Mouse (Mus musculus) midbrain, embryonic 14.5 days (tissue): ENCODE measurements around the gene 2010111I01Rik. TPM values are rescaled to one million over a fixed set of nuclear protein-coding genes. Genes with fewer than 3 reads are reported as not detected.

Source experiments
- ATAC-seq: fragments of 200-750 bp; cut with Nextera tagmentation; 2 replicates; pipeline ENCODE4 v1.8.0; 2017; ENCODE audit warnings: moderate number of reproducible peaks, moderate library complexity; ENCODE audit not compliant: low FRiP score, low TSS enrichment
- DNase-seq: peaks from one replicate; pipeline ENCODE4 v3.0.0-alpha.2; 2015
- H3K27ac ChIP-seq: fragments of 300-500 bp; sonication (generic); replicated peaks from 2 replicates; pipeline ENCODE4 v1.5.1; 2014; ENCODE audit warnings: mild to moderate bottlenecking, low read depth, low read length, moderate library complexity
- H3K27me3 ChIP-seq: fragments of 300-500 bp; sonication (generic); 2 replicates; pipeline ENCODE4 v1.6.1; 2014; ENCODE audit warnings: low read length, control low read depth, mixed read lengths; ENCODE audit not compliant: control insufficient read depth, insufficient read depth
- H3K36me3 ChIP-seq: fragments of 300-500 bp; sonication (generic); 2 replicates; pipeline ENCODE4 v1.6.1; 2014; ENCODE audit warnings: low read length, control low read depth; ENCODE audit not compliant: control insufficient read depth, insufficient read depth
- H3K4me1 ChIP-seq: fragments of 300-500 bp; sonication (generic); 2 replicates; pipeline ENCODE4 v1.6.1; 2014; ENCODE audit warnings: mild to moderate bottlenecking, antibody characterized with exemption, low read length, control low read depth; ENCODE audit not compliant: control insufficient read depth, insufficient read depth
- H3K4me2 ChIP-seq: fragments of 300-500 bp; sonication (generic); 2 replicates; pipeline ENCODE4 v1.6.1; 2014; ENCODE audit warnings: mild to moderate bottlenecking, low read length, moderate library complexity
- H3K4me3 ChIP-seq: fragments of 300-500 bp; sonication (generic); replicated peaks from 2 replicates; pipeline ENCODE4 v1.5.1; 2014; ENCODE audit warnings: low read depth, low read length
- H3K9ac ChIP-seq: fragments of 300-500 bp; sonication (generic); replicated peaks from 2 replicates; pipeline ENCODE4 v1.6.1; 2014; ENCODE audit warnings: mild to moderate bottlenecking, low read length, moderate library complexity
- H3K9me3 ChIP-seq: fragments of 300-500 bp; sonication (generic); 2 replicates; pipeline ENCODE4 v1.6.1; 2016; ENCODE audit warnings: low read length, control low read depth, mixed read lengths; ENCODE audit not compliant: control insufficient read depth
- WGBS: fragments of 180-500 bp; shearing (Covaris S2); extraction: QIAGEN DNeasy Blood & Tissue Kit; methylation state at CpG from one replicate; pipeline ENCODE4 v1.1.7; 2014; 5-methylcytosine and 5-hydroxymethylcytosine counted together
- polyA plus RNA-seq: library from polyadenylated mRNA; unstranded; fragments of >200 nt; fragmentation: Nextera tagmentation; extraction: Ambion mirVana; gene quantifications from 2 replicates; pipeline ENCODE4 v1.2.1, GENCODE M21; 2014

The 2010111I01Rik gene
- polyA plus RNA-seq, 1 experiment from 2014 or later: 32.0 TPM

DNA sequence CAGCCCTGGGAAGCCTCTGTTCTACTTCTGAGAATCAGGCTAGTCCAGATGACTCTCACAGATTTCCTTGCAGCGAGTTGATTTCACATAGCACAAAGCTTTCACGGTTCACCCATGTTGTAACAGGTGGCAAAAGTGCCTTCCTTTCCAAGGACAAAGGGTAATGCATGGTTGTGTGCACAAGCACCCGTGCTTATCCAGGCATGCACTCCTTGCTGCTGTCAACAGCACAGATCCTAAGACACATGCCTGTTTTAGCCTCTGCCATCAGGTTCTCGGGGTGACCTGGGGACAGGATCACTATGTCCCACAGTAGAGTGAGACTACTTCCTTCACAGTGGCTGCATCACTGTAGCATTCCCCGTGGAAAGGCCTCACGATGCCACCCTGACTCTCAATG is 351.1 kb downstream of the 2010111I01Rik start:
- H3K36me3 ChIP-seq: peaks cover 13% of the 10 kb centered on the region; the same call in 1 of the 2 replicates
- no peaks in the 10 kb centered on the region for H3K9me3 ChIP-seq
- no peak overlapping the region for H3K4me2 ChIP-seq
- no peak overlapping the region for H3K4me3 ChIP-seq
- no peak overlapping the region for H3K27ac ChIP-seq
- no peak for ATAC-seq
- no peak overlapping the region for H3K9ac ChIP-seq
- 86% methylated on average over 6 of the region's 6 CpGs for WGBS
- no peaks in the 10 kb centered on the region for H3K4me1 ChIP-seq
- DNase-seq: no peak
- H3K27me3 ChIP-seq: no peaks in the 10 kb centered on the region

DNA sequence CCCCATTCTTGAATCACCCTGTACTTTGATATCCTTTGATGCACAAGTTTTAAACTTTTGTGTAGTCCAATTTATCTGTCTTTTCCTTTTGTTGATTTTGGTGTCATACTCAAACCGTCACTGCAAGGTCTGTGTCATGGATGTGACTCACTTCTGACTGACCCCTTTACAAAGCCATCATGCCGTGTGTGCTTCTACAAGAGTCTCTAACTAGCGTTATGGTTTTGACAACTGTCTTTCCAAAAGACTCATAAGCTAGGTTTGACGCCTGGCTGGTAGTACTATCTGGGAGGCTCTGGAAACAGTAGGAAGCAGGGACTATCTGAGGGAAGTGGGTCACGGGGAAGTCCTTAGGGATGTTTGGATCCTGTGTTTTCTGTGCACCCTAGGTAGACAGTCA is 351.7 kb downstream of the 2010111I01Rik start:
- Histone ChIP-seq H3K36me3 (peaks cover 7% of the 10 kb centered on the region; the same call in 1 of the 2 replicates), H3K9ac (no peak overlapping the region), H3K27me3 (no peaks in the 10 kb centered on the region), H3K4me1 (no peaks in the 10 kb centered on the region), H3K27ac (no peak overlapping the region), H3K9me3 (no peaks in the 10 kb centered on the region), H3K4me3 (no peak overlapping the region), H3K4me2 (no peak overlapping the region)
- no peak for DNase-seq
- no peak for ATAC-seq
- WGBS: 91% methylated on average over 5 of the region's 5 CpGs

DNA sequence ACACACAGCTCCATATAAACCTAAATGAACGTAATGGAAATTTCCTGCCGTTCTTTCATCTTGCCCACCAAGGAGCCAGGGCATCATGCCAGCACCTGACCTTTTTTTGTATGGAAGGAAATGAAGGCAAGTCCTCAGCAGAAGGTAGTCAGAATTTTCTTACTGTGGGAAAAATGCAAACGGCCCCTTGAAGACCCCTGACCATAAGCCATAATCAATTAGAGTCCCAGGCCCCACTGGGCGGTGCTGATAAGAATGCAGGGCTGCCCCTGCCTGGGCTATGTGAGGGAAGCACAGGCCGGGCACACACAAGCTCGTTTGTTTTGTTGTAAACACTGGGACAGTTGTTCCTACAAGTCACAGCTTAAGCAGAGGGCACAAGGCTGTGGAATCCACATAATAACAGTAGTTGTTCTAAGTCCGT is 353.0 kb downstream of the 2010111I01Rik start:
- Histone ChIP-seq H3K27ac (no peak overlapping the region), H3K27me3 (no peaks in the 10 kb centered on the region), H3K36me3 (peaks cover 7% of the 10 kb centered on the region; the same call in 1 of the 2 replicates), H3K9ac (no peak overlapping the region), H3K9me3 (no peaks in the 10 kb centered on the region), H3K4me3 (no peak overlapping the region), H3K4me1 (no peaks in the 10 kb centered on the region), H3K4me2 (no peak overlapping the region)
- WGBS: 66% methylated on average over 7 of the region's 7 CpGs
- no peak for ATAC-seq
- DNase-seq: peak; percentile 28

GRCm38 (mm10) chr13:63319814-63320213 is 355.1 kb downstream of the 2010111I01Rik start:
- 95% methylated on average over 7 of the region's 7 CpGs for WGBS
- Histone ChIP-seq H3K4me1 (no peaks in the 10 kb centered on the region), H3K4me3 (no peak overlapping the region), H3K27ac (no peak overlapping the region), H3K9ac (no peak overlapping the region), H3K4me2 (no peak overlapping the region), H3K9me3 (no peaks in the 10 kb centered on the region), H3K36me3 (peaks cover 7% of the 10 kb centered on the region; the same call in 1 of the 2 replicates), H3K27me3 (no peaks in the 10 kb centered on the region)
- DNase-seq: no peak
- no peak for ATAC-seq

DNA sequence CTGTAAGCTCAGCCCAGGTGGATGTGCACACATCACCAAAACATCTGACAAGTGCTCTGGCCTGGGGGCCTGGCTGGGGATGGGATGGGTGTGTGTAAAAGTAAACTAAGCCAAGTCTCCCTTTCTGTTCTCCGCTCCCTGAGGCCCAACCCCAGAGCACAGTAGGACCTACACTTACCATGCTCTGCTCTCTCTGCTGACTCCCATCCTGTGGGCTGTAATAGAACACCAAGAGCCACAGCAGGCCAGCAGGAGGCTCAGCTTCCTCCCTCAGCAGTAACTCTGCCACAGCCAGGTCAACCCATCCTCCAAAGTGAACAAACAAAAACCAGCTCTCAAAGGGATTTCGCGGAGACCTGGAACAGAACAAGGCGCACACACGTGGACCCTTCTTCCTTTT is 357.0 kb downstream of the 2010111I01Rik start:
- Histone ChIP-seq H3K9ac (no peak overlapping the region), H3K36me3 (peaks cover 7% of the 10 kb centered on the region; the same call in 1 of the 2 replicates), H3K4me1 (no peaks in the 10 kb centered on the region), H3K27ac (no peak overlapping the region), H3K4me3 (no peak overlapping the region), H3K4me2 (no peak overlapping the region), H3K9me3 (no peaks in the 10 kb centered on the region), H3K27me3 (no peaks in the 10 kb centered on the region)
- 65% methylated on average over 5 of the region's 5 CpGs for WGBS
- ATAC-seq (no peak), DNase-seq (no peak)

DNA sequence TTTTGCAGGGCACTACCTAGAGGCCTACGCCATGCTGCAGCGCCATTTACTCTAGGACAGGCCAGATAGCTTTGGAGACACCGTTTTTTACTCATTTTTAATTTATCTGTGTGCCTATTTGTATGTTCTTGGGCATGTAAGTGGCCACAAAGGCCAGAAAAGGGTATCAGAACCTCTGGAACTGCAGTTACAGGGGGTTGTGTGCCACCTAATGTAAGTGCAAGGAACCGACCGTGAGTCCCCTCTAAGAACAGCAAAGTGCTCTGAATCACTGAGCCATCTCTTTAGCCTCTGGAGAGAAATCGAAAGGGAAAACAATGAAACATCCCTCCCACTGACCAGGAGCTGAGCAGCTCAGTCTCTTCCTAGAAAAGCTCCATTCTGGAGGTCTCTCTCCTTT is 358.1 kb downstream of the 2010111I01Rik start:
- Histone ChIP-seq H3K27ac (no peak overlapping the region), H3K27me3 (no peaks in the 10 kb centered on the region), H3K4me1 (no peaks in the 10 kb centered on the region), H3K9ac (no peak overlapping the region), H3K4me2 (no peak overlapping the region), H3K4me3 (no peak overlapping the region), H3K9me3 (no peaks in the 10 kb centered on the region), H3K36me3 (no peaks in the 10 kb centered on the region)
- ATAC-seq: no peak
- WGBS: 75% methylated on average over 6 of the region's 6 CpGs
- no peak for DNase-seq

DNA sequence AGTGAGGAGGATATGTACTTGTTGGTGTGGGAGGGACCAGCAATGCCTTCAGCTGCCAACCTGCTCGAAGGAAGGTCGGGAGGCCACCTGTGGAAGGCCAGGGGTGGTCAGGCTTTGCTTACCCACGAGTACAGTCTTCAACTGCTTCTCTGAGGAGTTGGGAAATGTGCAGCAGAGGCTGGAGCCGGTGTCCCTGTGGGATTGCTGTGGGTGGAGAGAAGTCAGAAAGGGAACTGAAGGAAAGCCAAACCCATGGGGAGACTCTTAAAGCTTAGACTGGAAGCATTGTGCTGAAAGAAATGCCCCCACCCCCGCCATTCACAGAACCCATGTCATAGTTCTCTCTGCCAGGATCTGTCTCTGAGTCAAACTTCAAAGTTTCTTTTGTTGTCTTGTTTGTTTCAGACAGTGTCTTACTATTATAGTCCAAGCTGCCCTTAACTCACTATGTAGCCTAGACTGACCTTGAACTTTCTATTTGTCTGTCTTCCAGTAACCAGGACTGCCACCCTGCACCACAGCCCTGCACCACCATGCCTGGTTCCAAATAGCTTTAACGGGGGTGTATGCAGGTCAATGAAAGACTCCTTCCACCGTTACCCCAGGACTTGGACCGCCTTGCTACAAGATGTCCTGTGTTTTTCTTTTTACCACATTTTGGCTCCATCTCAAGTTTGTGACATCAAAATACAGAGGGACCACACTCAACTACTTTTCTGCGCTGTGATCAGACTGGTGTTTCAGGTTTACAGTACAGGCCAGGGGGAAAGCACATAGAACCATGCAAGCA is 358.8 kb downstream of the 2010111I01Rik start:
- no peak for DNase-seq

DNA sequence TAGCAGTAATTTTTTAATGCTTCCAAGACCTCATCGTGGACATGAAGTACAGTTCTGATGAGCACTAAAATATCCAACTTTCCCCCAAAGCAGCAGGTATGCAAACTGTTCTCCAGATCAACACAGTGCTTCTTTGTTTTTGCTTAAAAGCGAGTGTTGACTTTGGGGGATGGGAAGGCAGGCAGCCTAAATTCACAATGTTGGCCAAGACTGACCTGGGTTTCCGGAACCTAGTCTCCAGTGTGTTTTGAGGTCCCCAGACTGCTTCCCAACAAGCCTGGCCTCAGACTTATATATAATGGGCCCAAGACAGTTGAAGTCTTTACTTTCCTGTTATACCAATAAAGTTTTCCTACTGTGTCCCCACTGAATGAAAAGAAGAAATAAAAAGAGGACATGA is 359.6 kb downstream of the 2010111I01Rik start:
- no peak overlapping the region for H3K4me2 ChIP-seq
- 88% methylated on average over 3 of the region's 3 CpGs for WGBS
- H3K9me3 ChIP-seq: no peaks in the 10 kb centered on the region
- DNase-seq (no peak), ATAC-seq (no peak)
- no peak overlapping the region for H3K27ac ChIP-seq
- no peaks in the 10 kb centered on the region for H3K36me3 ChIP-seq
- no peak overlapping the region for H3K9ac ChIP-seq
- no peak overlapping the region for H3K4me3 ChIP-seq
- H3K4me1 ChIP-seq: no peaks in the 10 kb centered on the region
- no peaks in the 10 kb centered on the region for H3K27me3 ChIP-seq

More for the DNA sequence above, 358.8 kb downstream of the 2010111I01Rik start:
- Histone ChIP-seq H3K4me1 (no peaks in the 10 kb centered on the region), H3K27ac (no peak overlapping the region), H3K9ac (no peak overlapping the region), H3K36me3 (no peaks in the 10 kb centered on the region), H3K4me3 (no peak overlapping the region), H3K4me2 (no peak overlapping the region), H3K9me3 (no peaks in the 10 kb centered on the region), H3K27me3 (no peaks in the 10 kb centered on the region)
- no peak for ATAC-seq
- 84% methylated on average over 9 of the region's 9 CpGs for WGBS
